Mouse (Mus musculus) gonadal fat pad, adult 2 months (tissue): Measurements from ENCODE around the gene Wt1. TPM values are rescaled to one million over a fixed set of nuclear protein-coding genes. Genes with fewer than 3 reads are reported as not detected.

Experiments used
- DNase-seq: peaks from one replicate; pipeline ENCODE4 v3.0.0-alpha.2; 2012; ENCODE audit warnings: low read depth
- polyA plus RNA-seq: library from polyadenylated mRNA; depleted of rRNA; stranded (reverse); fragments of >200 nt; gene quantifications from 2 replicates; pipeline ENCODE4 v1.2.3, GENCODE M21; 2012; rRNA removed

Gene Wt1
- polyA plus RNA-seq = 8.1 and 8.7 TPM in 2 replicates

- no peak for DNase-seq
These were observed at the start of gene Wt1 for GRCm38 (mm10) chr2:105126279-105126678. Gene Wt1 (plus strand): TSS chr2:105126529.

GRCm38 (mm10) chr2:105077151-105077550, 49.2 kb upstream of the Wt1 start:
- DNase-seq = no peak

GRCm38 (mm10) chr2:105082256-105082790, 44.0 kb upstream of the Wt1 start:
- DNase-seq = no peak

GRCm38 (mm10) chr2:105084035-105084434, 42.3 kb upstream of the Wt1 start:
- DNase-seq = no peak

GRCm38 (mm10) chr2:105086081-105086480, 40.2 kb upstream of the Wt1 start:
- no peak for DNase-seq

GRCm38 (mm10) chr2:105088005-105088404, 38.3 kb upstream of the Wt1 start:
- no peak for DNase-seq

- DNase-seq = no peak
These were observed 37.2 kb upstream of the Wt1 start for GRCm38 (mm10) chr2:105089083-105089482.

- DNase-seq = no peak
These were observed 36.5 kb upstream of the Wt1 start for GRCm38 (mm10) chr2:105089581-105090508.

GRCm38 (mm10) chr2:105090991-105091390, 35.3 kb upstream of the Wt1 start:
- DNase-seq = no peak

GRCm38 (mm10) chr2:105091718-105092117, 34.6 kb upstream of the Wt1 start, which contains the start of gene Gm11060:
Gene Gm11060 (plus strand): TSS chr2:105092018.
- DNase-seq = no peak

- DNase-seq = no peak
These were observed 28.9 kb upstream of the Wt1 start for GRCm38 (mm10) chr2:105097294-105097953.

- no peak for DNase-seq
These were observed 26.9 kb upstream of the Wt1 start for GRCm38 (mm10) chr2:105099410-105099809.

- no peak for DNase-seq
These were observed 25.8 kb upstream of the Wt1 start for GRCm38 (mm10) chr2:105100541-105100940.

GRCm38 (mm10) chr2:105108703-105109158, 17.6 kb upstream of the Wt1 start:
- no peak for DNase-seq

- DNase-seq = no peak
These were observed 12.3 kb upstream of the Wt1 start for GRCm38 (mm10) chr2:105114074-105114473.

- DNase-seq = no peak
These were observed 8.7 kb upstream of the Wt1 start for GRCm38 (mm10) chr2:105117669-105118068.

GRCm38 (mm10) chr2:105122216-105122615, 4.1 kb upstream of the Wt1 start:
- DNase-seq = no peak

GRCm38 (mm10) chr2:105122886-105123285, 3.4 kb upstream of the Wt1 start:
- no peak for DNase-seq

- no peak for DNase-seq
These were observed 2.9 kb upstream of the Wt1 start for GRCm38 (mm10) chr2:105123431-105123830.

GRCm38 (mm10) chr2:105123881-105124280, 2.4 kb upstream of the Wt1 start:
- no peak for DNase-seq

GRCm38 (mm10) chr2:105124391-105124790, 1.9 kb upstream of the Wt1 start:
- no peak for DNase-seq

- DNase-seq = no peak
These were observed 1.1 kb upstream of the Wt1 start for GRCm38 (mm10) chr2:105125205-105125604.
